Mouse (Mus musculus): Measurements from ENCODE around the gene Irgc1.

DNA sequence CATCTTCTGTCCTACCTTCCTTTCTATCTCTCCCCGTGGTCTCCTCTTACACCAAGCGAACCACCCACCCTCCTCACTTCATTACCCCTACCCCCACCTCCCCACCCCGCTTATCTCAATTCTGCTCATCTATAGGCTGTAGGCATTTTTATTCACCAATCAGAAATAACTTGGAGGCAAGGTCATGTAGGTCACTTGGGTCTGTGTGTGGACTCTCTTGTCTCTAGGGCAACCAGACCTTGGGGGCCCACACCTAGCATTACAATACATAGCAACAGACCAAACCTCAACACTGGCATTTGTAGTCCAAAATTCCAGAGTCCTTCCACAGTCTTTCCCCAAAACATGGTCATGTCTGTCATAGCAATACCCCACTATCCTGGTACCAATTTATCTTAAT lies 41.3 kb downstream of the Irgc1 start:
- TF ChIP-seq CTCF (IDR thresholded peaks at IDR 0.05; ENCODE audit: low read depth) (no peak), EP300 (IDR thresholded peaks at IDR 0.05; ENCODE audit: low read depth) (no peak)

Measured in liver, embryonic 14.5 days (tissue).